Mouse (Mus musculus) E14TG2a.4 (cell line): Measurements from ENCODE around the gene Kcnd3.

Experiments used
- CTCF ChIP-seq: conservative IDR thresholded peaks from 2 replicates; pipeline ENCODE4 v1.5.1; 2014; ENCODE audit warnings: low read length
- NANOG ChIP-seq: IDR thresholded peaks from 2 replicates; pipeline ENCODE4 v1.6.1; 2014; ENCODE audit warnings: borderline replicate concordance, low read length, mixed read lengths

DNA sequence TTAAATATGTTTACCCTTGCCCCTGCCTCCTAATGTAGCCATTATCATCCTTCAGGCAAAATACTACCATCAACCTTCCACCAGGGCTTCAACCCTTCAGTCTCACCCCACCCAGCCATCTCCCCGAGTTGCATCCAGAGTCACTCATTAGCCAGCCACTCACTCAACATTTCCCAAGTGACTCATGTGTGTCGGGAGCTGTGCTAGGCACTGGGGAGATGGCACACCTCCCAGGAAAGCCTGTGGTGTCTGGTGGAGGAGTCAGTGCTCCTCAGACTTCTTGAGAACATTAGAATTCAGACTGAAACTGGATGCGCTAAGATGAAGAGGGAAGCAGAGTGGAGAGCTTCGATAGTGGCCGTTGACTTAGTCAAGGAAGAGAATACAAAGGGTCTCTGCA is 44.8 kb downstream of the Kcnd3 start:
- TF ChIP-seq CTCF: no peak
- TF ChIP-seq NANOG: no peak
